28 mouse cellular contexts compared by ENCODE assay signal in genomic region chr3:35178759-35179440, GRCm38 (mm10).
"Had no signal": no experiment of that assay in that cellular context is flagged by ENCODE, and none has a peak within 500 bp of the region (broad histone marks: within the 10 kb centered on the region; RNA-seq: fewer than 3 reads in every experiment).

No protein-coding gene starts in this region.

- H3K4me1 ChIP-seq: heart, embryonic 13.5 days; heart, embryonic 15.5 days; hindbrain, embryonic 10.5 days; hindbrain, embryonic 12.5 days; intestine, embryonic 15.5 days; limb, embryonic 10.5 days; limb, embryonic 12.5 days; liver, embryonic 13.5 days; liver, embryonic 15.5 days had no signal

- H3K9ac ChIP-seq: heart, embryonic 13.5 days; heart, embryonic 15.5 days; hindbrain, embryonic 12.5 days; hindbrain, embryonic 14.5 days; intestine, embryonic 15.5 days; limb, embryonic 12.5 days; liver, embryonic 13.5 days; liver, embryonic 15.5 days had no signal

- H3K4me2 ChIP-seq: heart, embryonic 11.5 days; heart, embryonic 13.5 days; heart, embryonic 15.5 days; hindbrain, embryonic 12.5 days; hindbrain, embryonic 14.5 days; intestine, embryonic 15.5 days; limb, embryonic 12.5 days; liver, embryonic 11.5 days; liver, embryonic 13.5 days; liver, embryonic 15.5 days had no signal

- H3K4me3 ChIP-seq: heart, adult 2 months; heart, embryonic 13.5 days; heart, embryonic 15.5 days; hindbrain, embryonic 10.5 days; hindbrain, embryonic 12.5 days; intestine, embryonic 15.5 days; layer of hippocampus, adult 2 months; limb, embryonic 10.5 days; limb, embryonic 12.5 days; liver, embryonic 13.5 days; liver, embryonic 15.5 days had no signal

- H3K27me3 ChIP-seq: heart, embryonic 13.5 days; heart, embryonic 15.5 days; hindbrain, embryonic 12.5 days; intestine, embryonic 15.5 days; limb, embryonic 12.5 days; liver, embryonic 13.5 days; liver, embryonic 15.5 days had no signal

- H3K36me3 ChIP-seq: heart, embryonic 13.5 days; heart, embryonic 15.5 days; hindbrain, embryonic 10.5 days; hindbrain, embryonic 12.5 days; intestine, embryonic 15.5 days; limb, embryonic 10.5 days; limb, embryonic 12.5 days; liver, embryonic 13.5 days; liver, embryonic 15.5 days had no signal

- DNase-seq: gastrocnemius, postnatal 14 days; gastrocnemius, postnatal 36 days; heart, adult 11 months; heart, adult 2 months; heart, postnatal 14 days; heart, postnatal 36 days; kidney, adult 18-20 months; kidney, adult 8-10 months; kidney, postnatal 10 days; kidney, postnatal 4 days; layer of hippocampus, postnatal 36 days; liver; liver, embryonic 13.5 days had no signal

- H3K27ac ChIP-seq: heart, adult 2 months; heart, embryonic 13.5 days; heart, embryonic 15.5 days; hindbrain, embryonic 10.5 days; hindbrain, embryonic 12.5 days; hindbrain, embryonic 14.5 days; intestine, embryonic 15.5 days; layer of hippocampus, adult 2 months; limb, embryonic 10.5 days; limb, embryonic 12.5 days; liver, embryonic 13.5 days; liver, embryonic 15.5 days had no signal

- ATAC-seq: hindbrain, embryonic 16.5 days; inflammation-experienced regulatory T-cells, adult 6 months; intestine, embryonic 15.5 days; intestine, postnatal 0 days had no signal

- H3K9me3 ChIP-seq: heart, embryonic 13.5 days; heart, embryonic 15.5 days; hindbrain, embryonic 10.5 days; hindbrain, embryonic 12.5 days; intestine, embryonic 15.5 days; limb, embryonic 10.5 days; limb, embryonic 12.5 days; liver, embryonic 13.5 days; liver, embryonic 15.5 days had no signal
